Mouse (Mus musculus): Measurements from ENCODE around the gene Tspan5. TPM values are rescaled to one million over a fixed set of nuclear protein-coding genes. Genes with fewer than 3 reads are reported as not detected.

The Tspan5 gene
- polyA plus RNA-seq, 1 experiment, result 36.4 TPM

- H3K27ac ChIP-seq (ENCODE audit: insufficient read depth, low read depth, low read length), result no peak overlapping the region
- H3K4me1 ChIP-seq (ENCODE audit: control insufficient read depth, insufficient read depth, insufficient read length, low read length), result peaks cover 17% of the 10 kb centered on the region
- peak overlapping the region; percentile 93 for H3K4me3 ChIP-seq (ENCODE audit: low read depth, low read length)
- H3K36me3 ChIP-seq (ENCODE audit: control insufficient read depth, insufficient read depth, low read length), result no peaks in the 10 kb centered on the region
- TF ChIP-seq POLR2A (IDR thresholded peaks at IDR 0.05; ENCODE audit: low read depth, low read length) (0 out of 2 replicates have a peak, but pooled peaks have one; percentile 7), CTCF (IDR thresholded peaks at IDR 0.05; ENCODE audit: extremely low read depth, insufficient read length, insufficient replicate concordance, low read depth, low read length) (no peak)
- under 1% methylated on average over 33 of the region's 33 CpGs for WGBS
- H3K27me3 ChIP-seq (ENCODE audit: control insufficient read depth, insufficient read depth, low read length), result no peaks in the 10 kb centered on the region
Measured at GRCm38 (mm10) chr3:138743061-138743671, 1.2 kb downstream of the Tspan5 start.

GRCm38 (mm10) chr3:138744030-138744774 is 2.2 kb downstream of the Tspan5 start:
- Histone ChIP-seq H3K4me3 (ENCODE audit: low read depth, low read length) (no peak overlapping the region), H3K27ac (ENCODE audit: insufficient read depth, low read depth, low read length) (no peak overlapping the region), H3K36me3 (ENCODE audit: control insufficient read depth, insufficient read depth, low read length) (no peaks in the 10 kb centered on the region), H3K4me1 (ENCODE audit: control insufficient read depth, insufficient read depth, insufficient read length, low read length) (peaks cover 15% of the 10 kb centered on the region), H3K27me3 (ENCODE audit: control insufficient read depth, insufficient read depth, low read length) (no peaks in the 10 kb centered on the region)
- 68% methylated on average over 8 of the region's 8 CpGs for WGBS
- TF ChIP-seq POLR2A (IDR thresholded peaks at IDR 0.05; ENCODE audit: low read depth, low read length), result no peak
- TF ChIP-seq CTCF (IDR thresholded peaks at IDR 0.05; ENCODE audit: extremely low read depth, insufficient read length, insufficient replicate concordance, low read depth, low read length), result no peak

- H3K4me3 ChIP-seq (ENCODE audit: low read depth, low read length), result no peak overlapping the region
- TF ChIP-seq CTCF (IDR thresholded peaks at IDR 0.05; ENCODE audit: extremely low read depth, insufficient read length, insufficient replicate concordance, low read depth, low read length), result no peak
- TF ChIP-seq POLR2A (IDR thresholded peaks at IDR 0.05; ENCODE audit: low read depth, low read length), result no peak
- WGBS, result 88% methylated on average over 11 of the region's 11 CpGs
- H3K4me1 ChIP-seq (ENCODE audit: control insufficient read depth, insufficient read depth, insufficient read length, low read length), result peaks cover 15% of the 10 kb centered on the region
- no peak overlapping the region for H3K27ac ChIP-seq (ENCODE audit: insufficient read depth, low read depth, low read length)
- H3K36me3 ChIP-seq (ENCODE audit: control insufficient read depth, insufficient read depth, low read length), result no peaks in the 10 kb centered on the region
- no peaks in the 10 kb centered on the region for H3K27me3 ChIP-seq (ENCODE audit: control insufficient read depth, insufficient read depth, low read length)
Measured at GRCm38 (mm10) chr3:138745091-138745490, 3.1 kb downstream of the Tspan5 start.

GRCm38 (mm10) chr3:138745596-138745995 is 3.6 kb downstream of the Tspan5 start:
- TF ChIP-seq CTCF (IDR thresholded peaks at IDR 0.05; ENCODE audit: extremely low read depth, insufficient read length, insufficient replicate concordance, low read depth, low read length) (no peak), POLR2A (IDR thresholded peaks at IDR 0.05; ENCODE audit: low read depth, low read length) (no peak)
- Histone ChIP-seq H3K36me3 (ENCODE audit: control insufficient read depth, insufficient read depth, low read length) (no peaks in the 10 kb centered on the region), H3K4me1 (ENCODE audit: control insufficient read depth, insufficient read depth, insufficient read length, low read length) (peaks cover 14% of the 10 kb centered on the region), H3K4me3 (ENCODE audit: low read depth, low read length) (no peak overlapping the region), H3K27me3 (ENCODE audit: control insufficient read depth, insufficient read depth, low read length) (no peaks in the 10 kb centered on the region), H3K27ac (ENCODE audit: insufficient read depth, low read depth, low read length) (no peak overlapping the region)
- WGBS, result 78% methylated on average over 4 of the region's 4 CpGs

- H3K27me3 ChIP-seq (ENCODE audit: control insufficient read depth, insufficient read depth, low read length), result no peaks in the 10 kb centered on the region
- peaks cover 6% of the 10 kb centered on the region for H3K4me1 ChIP-seq (ENCODE audit: control insufficient read depth, insufficient read depth, insufficient read length, low read length)
- H3K27ac ChIP-seq (ENCODE audit: insufficient read depth, low read depth, low read length), result no peak overlapping the region
- TF ChIP-seq POLR2A (IDR thresholded peaks at IDR 0.05; ENCODE audit: low read depth, low read length) (no peak), CTCF (IDR thresholded peaks at IDR 0.05; ENCODE audit: extremely low read depth, insufficient read length, insufficient replicate concordance, low read depth, low read length) (no peak)
- no peak overlapping the region for H3K4me3 ChIP-seq (ENCODE audit: low read depth, low read length)
- H3K36me3 ChIP-seq (ENCODE audit: control insufficient read depth, insufficient read depth, low read length), result no peaks in the 10 kb centered on the region
- WGBS, result 86% methylated on average over 8 of the region's 8 CpGs
Measured at GRCm38 (mm10) chr3:138746556-138746955, 4.6 kb downstream of the Tspan5 start.

- H3K4me1 ChIP-seq (ENCODE audit: control insufficient read depth, insufficient read depth, insufficient read length, low read length), result peaks cover 2% of the 10 kb centered on the region; the same call in 1 of the 2 replicates
- 84% methylated on average over 5 of the region's 5 CpGs for WGBS
- H3K4me3 ChIP-seq (ENCODE audit: low read depth, low read length), result no peak overlapping the region
- no peak for TF ChIP-seq POLR2A (IDR thresholded peaks at IDR 0.05; ENCODE audit: low read depth, low read length)
- no peak for TF ChIP-seq CTCF (IDR thresholded peaks at IDR 0.05; ENCODE audit: extremely low read depth, insufficient read length, insufficient replicate concordance, low read depth, low read length)
- no peak overlapping the region for H3K27ac ChIP-seq (ENCODE audit: insufficient read depth, low read depth, low read length)
- no peaks in the 10 kb centered on the region for H3K27me3 ChIP-seq (ENCODE audit: control insufficient read depth, insufficient read depth, low read length)
- H3K36me3 ChIP-seq (ENCODE audit: control insufficient read depth, insufficient read depth, low read length), result no peaks in the 10 kb centered on the region
Measured at GRCm38 (mm10) chr3:138747035-138747434, 5.0 kb downstream of the Tspan5 start.

GRCm38 (mm10) chr3:138747985-138748384 is 6.0 kb downstream of the Tspan5 start:
- H3K27me3 ChIP-seq (ENCODE audit: control insufficient read depth, insufficient read depth, low read length), result no peaks in the 10 kb centered on the region
- TF ChIP-seq CTCF (IDR thresholded peaks at IDR 0.05; ENCODE audit: extremely low read depth, insufficient read length, insufficient replicate concordance, low read depth, low read length) (no peak), POLR2A (IDR thresholded peaks at IDR 0.05; ENCODE audit: low read depth, low read length) (no peak)
- H3K36me3 ChIP-seq (ENCODE audit: control insufficient read depth, insufficient read depth, low read length), result no peaks in the 10 kb centered on the region
- no peak overlapping the region for H3K27ac ChIP-seq (ENCODE audit: insufficient read depth, low read depth, low read length)
- 95% methylated on average over 5 of the region's 5 CpGs for WGBS
- H3K4me3 ChIP-seq (ENCODE audit: low read depth, low read length), result no peak overlapping the region
- H3K4me1 ChIP-seq (ENCODE audit: control insufficient read depth, insufficient read depth, insufficient read length, low read length), result peaks cover 2% of the 10 kb centered on the region; the same call in 1 of the 2 replicates
